Mouse (Mus musculus): ENCODE results near the gene Akirin1. TPM values are rescaled to one million over a fixed set of nuclear protein-coding genes. Genes with fewer than 3 reads are reported as not detected.
A peak's percentile ranks its signal among the peaks of the same experiment; 100 is the strongest.

The Akirin1 gene
- polyA plus RNA-seq, 1 experiment from 2014 or later, result 45.4 TPM

GRCm38 (mm10) chr4:123712431-123712830 is 37.7 kb downstream of the Akirin1 start:
- Histone ChIP-seq H3K36me3 (peaks cover 7% of the 10 kb centered on the region; the same call in 1 of the 2 replicates), H3K4me3 (replicated peaks) (no peak overlapping the region), H3K9ac (no peak overlapping the region), H3K27me3 (replicated peaks) (no peaks in the 10 kb centered on the region), H3K4me1 (replicated peaks) (no peaks in the 10 kb centered on the region), H3K27ac (no peak overlapping the region), H3K4me2 (replicated peaks) (no peak overlapping the region), H3K9me3 (no peaks in the 10 kb centered on the region)
- WGBS, result 91% methylated on average over 3 of the region's 3 CpGs
- ATAC-seq, result no peak

GRCm38 (mm10) chr4:123707340-123707739 is 42.8 kb downstream of the Akirin1 start:
- no peak overlapping the region for H3K27ac ChIP-seq
- no peak overlapping the region for H3K4me2 ChIP-seq (replicated peaks)
- H3K4me1 ChIP-seq (replicated peaks), result no peaks in the 10 kb centered on the region
- no peak overlapping the region for H3K9ac ChIP-seq
- H3K36me3 ChIP-seq, result peaks cover 4% of the 10 kb centered on the region; the same call in 1 of the 2 replicates
- no peak for ATAC-seq
- WGBS, result 91% methylated on average over 5 of the region's 5 CpGs
- no peaks in the 10 kb centered on the region for H3K9me3 ChIP-seq
- no peaks in the 10 kb centered on the region for H3K27me3 ChIP-seq (replicated peaks)
- no peak overlapping the region for H3K4me3 ChIP-seq (replicated peaks)

GRCm38 (mm10) chr4:123705340-123705739 is 44.8 kb downstream of the Akirin1 start:
- 88% methylated on average over 2 of the region's 2 CpGs for WGBS
- Histone ChIP-seq H3K27me3 (replicated peaks) (no peaks in the 10 kb centered on the region), H3K9ac (no peak overlapping the region), H3K27ac (no peak overlapping the region), H3K4me2 (replicated peaks) (no peak overlapping the region), H3K4me1 (replicated peaks) (no peaks in the 10 kb centered on the region), H3K36me3 (no peaks in the 10 kb centered on the region), H3K4me3 (replicated peaks) (no peak overlapping the region), H3K9me3 (no peaks in the 10 kb centered on the region)
- ATAC-seq, result no peak

- Histone ChIP-seq H3K9ac (no peak overlapping the region), H3K27ac (no peak overlapping the region), H3K4me1 (replicated peaks) (no peaks in the 10 kb centered on the region), H3K4me2 (replicated peaks) (no peak overlapping the region), H3K27me3 (replicated peaks) (no peaks in the 10 kb centered on the region), H3K4me3 (replicated peaks) (no peak overlapping the region), H3K9me3 (no peaks in the 10 kb centered on the region), H3K36me3 (no peaks in the 10 kb centered on the region)
- 82% methylated on average over 12 of the region's 12 CpGs for WGBS
- ATAC-seq, result no peak
Observed at GRCm38 (mm10) chr4:123693384-123693783, 56.8 kb downstream of the Akirin1 start.

GRCm38 (mm10) chr4:123692071-123692470 is 58.1 kb downstream of the Akirin1 start:
- no peak overlapping the region for H3K4me3 ChIP-seq (replicated peaks)
- no peaks in the 10 kb centered on the region for H3K36me3 ChIP-seq
- 0 out of 2 replicates have a peak, but pooled peaks cover 4% of the 10 kb centered on the region for H3K4me1 ChIP-seq (replicated peaks)
- no peaks in the 10 kb centered on the region for H3K27me3 ChIP-seq (replicated peaks)
- no peaks in the 10 kb centered on the region for H3K9me3 ChIP-seq
- no peak overlapping the region for H3K4me2 ChIP-seq (replicated peaks)
- H3K9ac ChIP-seq, result no peak overlapping the region
- WGBS, result 85% methylated on average over 3 of the region's 3 CpGs
- no peak overlapping the region for H3K27ac ChIP-seq
- no peak for ATAC-seq

GRCm38 (mm10) chr4:123690311-123690710 is 59.8 kb downstream of the Akirin1 start:
- WGBS, result 85% methylated on average over 10 of the region's 10 CpGs
- Histone ChIP-seq H3K27me3 (replicated peaks) (peaks cover 2% of the 10 kb centered on the region; the same call in 1 of the 2 replicates), H3K4me1 (replicated peaks) (peaks cover 12% of the 10 kb centered on the region; the same call in 1 of the 2 replicates), H3K27ac (no peak overlapping the region), H3K4me2 (replicated peaks) (no peak overlapping the region), H3K36me3 (no peaks in the 10 kb centered on the region), H3K9ac (no peak overlapping the region), H3K4me3 (replicated peaks) (no peak overlapping the region), H3K9me3 (no peaks in the 10 kb centered on the region)
- no peak for ATAC-seq

- H3K4me2 ChIP-seq (replicated peaks), result peak overlapping the region; percentile 100
- H3K36me3 ChIP-seq, result no peaks in the 10 kb centered on the region
- H3K9me3 ChIP-seq, result no peaks in the 10 kb centered on the region
- peak overlapping the region; percentile 69 for H3K9ac ChIP-seq
- peaks cover 12% of the 10 kb centered on the region; the same call in 1 of the 2 replicates for H3K4me1 ChIP-seq (replicated peaks)
- peak overlapping the region; percentile 74 for H3K4me3 ChIP-seq (replicated peaks)
- peaks cover 2% of the 10 kb centered on the region; the same call in 1 of the 2 replicates for H3K27me3 ChIP-seq (replicated peaks)
- peak; percentile 74 for ATAC-seq
- WGBS, result under 1% methylated on average over 48 of the region's 89 CpGs
- H3K27ac ChIP-seq, result 0 out of 2 replicates have a peak overlapping the region, but pooled peaks have one; percentile 17
Observed at GRCm38 (mm10) chr4:123687025-123687781, 62.9 kb downstream of the Akirin1 start.

- Histone ChIP-seq H3K9me3 (no peaks in the 10 kb centered on the region), H3K27me3 (replicated peaks) (peaks cover 2% of the 10 kb centered on the region; the same call in 1 of the 2 replicates), H3K36me3 (no peaks in the 10 kb centered on the region), H3K27ac (no peak overlapping the region), H3K4me1 (replicated peaks) (peaks cover 12% of the 10 kb centered on the region; the same call in 1 of the 2 replicates), H3K4me2 (replicated peaks) (peak overlapping the region; percentile 100), H3K9ac (peak overlapping the region; percentile 69), H3K4me3 (replicated peaks) (peak overlapping the region; percentile 74)
- under 1% methylated on average over 55 of the region's 56 CpGs for WGBS
- ATAC-seq, result peak; percentile 62
Observed at GRCm38 (mm10) chr4:123686368-123687024, 63.6 kb downstream of the Akirin1 start.

- Histone ChIP-seq H3K27ac (no peak overlapping the region), H3K4me2 (replicated peaks) (peak overlapping the region; percentile 100), H3K9me3 (no peaks in the 10 kb centered on the region), H3K4me3 (replicated peaks) (no peak overlapping the region), H3K9ac (no peak overlapping the region), H3K4me1 (replicated peaks) (peaks cover 12% of the 10 kb centered on the region; the same call in 1 of the 2 replicates), H3K36me3 (no peaks in the 10 kb centered on the region), H3K27me3 (replicated peaks) (peaks cover 2% of the 10 kb centered on the region; the same call in 1 of the 2 replicates)
- no peak for ATAC-seq
- WGBS, result 65% methylated on average over 8 of the region's 8 CpGs
Observed at GRCm38 (mm10) chr4:123685506-123686242, 64.5 kb downstream of the Akirin1 start.

GRCm38 (mm10) chr4:123685046-123685445 is 65.1 kb downstream of the Akirin1 start:
- no peak overlapping the region for H3K4me2 ChIP-seq (replicated peaks)
- no peak overlapping the region for H3K9ac ChIP-seq
- 86% methylated on average over 7 of the region's 7 CpGs for WGBS
- no peaks in the 10 kb centered on the region for H3K36me3 ChIP-seq
- H3K4me1 ChIP-seq (replicated peaks), result peaks cover 12% of the 10 kb centered on the region; the same call in 1 of the 2 replicates
- H3K27ac ChIP-seq, result no peak overlapping the region
- peaks cover 2% of the 10 kb centered on the region; the same call in 1 of the 2 replicates for H3K27me3 ChIP-seq (replicated peaks)
- no peak for ATAC-seq
- H3K9me3 ChIP-seq, result no peaks in the 10 kb centered on the region
- H3K4me3 ChIP-seq (replicated peaks), result no peak overlapping the region

Data from intestine, embryonic 15.5 days (tissue).